Mouse (Mus musculus): ENCODE measurements around the gene Nprl2.

DNA sequence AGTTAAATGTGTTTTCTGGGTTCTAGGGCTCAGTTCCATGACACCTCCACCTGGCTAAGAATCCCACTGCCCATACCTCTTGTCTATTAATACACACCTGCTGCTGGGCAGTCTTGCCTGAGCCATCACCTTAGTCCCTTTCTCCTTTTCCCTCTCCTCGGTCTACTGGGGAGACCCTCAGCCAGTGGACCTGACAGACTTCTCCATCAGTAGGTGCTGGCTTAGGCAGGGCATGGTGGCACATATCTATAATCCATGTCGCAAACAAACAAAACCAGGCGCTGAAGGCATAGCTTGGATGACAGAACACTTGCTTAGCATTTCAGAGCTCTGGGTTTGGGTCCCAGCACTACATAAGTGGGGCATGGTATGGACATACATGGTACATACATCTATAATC lies 3.3 kb upstream of the Nprl2 start:
- TF ChIP-seq CTCF (IDR thresholded peaks at IDR 0.05; ENCODE audit: borderline replicate concordance, control insufficient read depth, extremely low read depth, insufficient read depth, low read length, poor library complexity) (no peak), POLR2A (IDR thresholded peaks at IDR 0.05; ENCODE audit: control insufficient read depth, extremely low read depth, insufficient read depth, low read length, poor library complexity) (no peak)
